Mouse (Mus musculus) lung, adult 10 weeks (tissue): ENCODE data around the gene Aunip. TPM values are rescaled to one million over a fixed set of nuclear protein-coding genes. Genes with fewer than 3 reads are reported as not detected.

Source experiments
- polyA plus RNA-seq: library from polyadenylated mRNA; stranded (reverse); fragments of 350-450 nt; fragmentation: Illumina TruSeq; extraction: RNeasy Lipid Tissue Mini Kit (QIAGEN cat#74804); gene quantifications from one replicate; pipeline ENCODE4 v1.2.3, GENCODE M21; 2014; ENCODE audit warnings: low read depth, low replicate concordance; ENCODE audit not compliant: insufficient read depth

Aunip gene
- polyA plus RNA-seq: not detected

GRCm38 (mm10) chr4:134510845-134511411 is at the start of gene Aunip:
TSS of gene Aunip (plus strand) at chr4:134510999.

GRCm38 (mm10) chr4:134468215-134468575 is 42.6 kb upstream of the Aunip start, which contains the start of gene Stmn1:
TSS of gene Stmn1 (plus strand) at chr4:134468320.

GRCm38 (mm10) chr4:134496595-134497210 is 14.1 kb upstream of the Aunip start, which contains the start of gene Paqr7:
TSS of gene Paqr7 (plus strand) at chr4:134496697.

GRCm38 (mm10) chr4:134534932-134535786 is 24.4 kb downstream of the Aunip start, which contains the start of gene Mtfr1l:
TSS of gene Mtfr1l (minus strand) at chr4:134535387.

GRCm38 (mm10) chr4:134551494-134552316 is 40.9 kb downstream of the Aunip start, which contains the start of gene Selenon:
TSS of gene Selenon (minus strand) at chr4:134552166.

Other genes with a start within 250 kb of the Aunip start
- 3.1 TPM for gene Pdik1l, start 223.1 kb upstream of the Aunip start, polyA plus RNA-seq
- gene Trim63, start 195.9 kb upstream of the Aunip start, polyA plus RNA-seq: 1.6 TPM
- 0.42 TPM for gene Slc30a2, start 167.8 kb upstream of the Aunip start, polyA plus RNA-seq
- gene Extl1, start 127.1 kb upstream of the Aunip start, polyA plus RNA-seq: 0.71 TPM
- 14.1 TPM for gene Pafah2, start 114.7 kb upstream of the Aunip start, polyA plus RNA-seq
- 191 TPM for gene Stmn1, start 42.7 kb upstream of the Aunip start, polyA plus RNA-seq
- 47.6 TPM for gene Paqr7, start 14.3 kb upstream of the Aunip start, polyA plus RNA-seq
- gene Mtfr1l, start 24.4 kb downstream of the Aunip start, polyA plus RNA-seq: 75.8 TPM
- 18.5 TPM for gene Selenon, start 41.2 kb downstream of the Aunip start, polyA plus RNA-seq
- gene Man1c1, start 193.3 kb downstream of the Aunip start, polyA plus RNA-seq: 7.4 TPM